Mouse (Mus musculus) midbrain, postnatal 0 days (tissue): ENCODE measurements at regions not wholly inside any gene's neighbourhood (a gene's known extent, or its start where the extent isn't known, plus 50 kb on each side); places are given as distances from the start of the nearest gene placed in this dataset.
A peak's percentile ranks its signal among the peaks of the same experiment; 100 is the strongest.

Experiments used
- ATAC-seq: fragments of 200-750 bp; cut with Nextera tagmentation; 2 replicates; pipeline ENCODE4 v1.8.0; 2017; ENCODE audit warnings: moderate number of reproducible peaks, mild to moderate bottlenecking, moderate TSS enrichment, moderate library complexity; ENCODE audit not compliant: low FRiP score
- DNase-seq: peaks from one replicate; pipeline ENCODE4 v3.0.0-alpha.2; 2015; ENCODE audit warnings: low spot score
- H3K27ac ChIP-seq: fragments of 300-500 bp; sonication (generic); 2 replicates; pipeline ENCODE4 v1.5.1; 2014; ENCODE audit warnings: low read depth, mild to moderate bottlenecking, low read length, mixed read lengths
- H3K27me3 ChIP-seq: fragments of 300-500 bp; sonication (generic); 2 replicates; pipeline ENCODE4 v1.6.1; 2014; ENCODE audit warnings: low read length, control low read depth, mixed read lengths; ENCODE audit not compliant: insufficient read depth
- H3K36me3 ChIP-seq: fragments of 300-500 bp; sonication (generic); 2 replicates; pipeline ENCODE4 v1.6.1; 2014; ENCODE audit warnings: low read length, control low read depth, mixed read lengths; ENCODE audit not compliant: insufficient read depth
- H3K4me1 ChIP-seq: fragments of 300-500 bp; sonication (generic); 2 replicates; pipeline ENCODE4 v1.6.1; 2014; ENCODE audit warnings: mild to moderate bottlenecking, control low read depth, antibody characterized with exemption, low read length, mixed read lengths; ENCODE audit not compliant: insufficient read depth
- H3K4me2 ChIP-seq: fragments of 300-500 bp; sonication (generic); 2 replicates; pipeline ENCODE4 v1.6.1; 2014; ENCODE audit warnings: low read depth, mild to moderate bottlenecking, low read length, mixed read lengths; ENCODE audit not compliant: poor library complexity, severe bottlenecking
- H3K4me3 ChIP-seq: fragments of 300-500 bp; sonication (generic); 2 replicates; pipeline ENCODE4 v1.5.1; 2014; ENCODE audit warnings: low read depth, mild to moderate bottlenecking, low read length, moderate library complexity
- H3K9ac ChIP-seq: fragments of 300-500 bp; sonication (generic); replicated peaks from 2 replicates; pipeline ENCODE4 v1.6.1; 2014; ENCODE audit warnings: mild to moderate bottlenecking, low read length, moderate library complexity, mixed read lengths; ENCODE audit not compliant: poor library complexity, severe bottlenecking
- H3K9me3 ChIP-seq: fragments of 300-500 bp; sonication (generic); 2 replicates; pipeline ENCODE4 v1.6.1; 2016; ENCODE audit warnings: low read length, control low read depth
- CTCF ChIP-seq: IDR thresholded peaks from 2 replicates; pipeline ENCODE4 v1.5.1; 2016; ENCODE audit warnings: antibody characterized with exemption, mild to moderate bottlenecking
- WGBS: fragments of 180-500 bp; shearing (Covaris S2); extraction: QIAGEN DNeasy Blood & Tissue Kit; methylation state at CpG from one replicate; pipeline ENCODE4 v1.1.7; 2014; 5-methylcytosine and 5-hydroxymethylcytosine counted together

- TF ChIP-seq CTCF, result no peak
- Histone ChIP-seq H3K9me3 (no peaks in the 10 kb centered on the region), H3K36me3 (no peaks in the 10 kb centered on the region), H3K27ac (no peak overlapping the region), H3K9ac (no peak overlapping the region), H3K27me3 (no peaks in the 10 kb centered on the region), H3K4me2 (no peak overlapping the region), H3K4me3 (no peak overlapping the region), H3K4me1 (no peaks in the 10 kb centered on the region)
- no peak for ATAC-seq
- 97% methylated on average over 1 of the region's 1 CpGs for WGBS
- DNase-seq, result no peak
Measured at GRCm38 (mm10) chr11:19179290-19179689, 160.5 kb upstream of the Meis1 start.

- Histone ChIP-seq H3K9me3 (no peaks in the 10 kb centered on the region), H3K27me3 (no peaks in the 10 kb centered on the region), H3K4me1 (no peaks in the 10 kb centered on the region), H3K36me3 (no peaks in the 10 kb centered on the region), H3K9ac (no peak overlapping the region), H3K4me3 (no peak overlapping the region), H3K27ac (no peak overlapping the region), H3K4me2 (no peak overlapping the region)
- ATAC-seq (no peak), DNase-seq (no peak)
- WGBS, result 74% methylated on average over 2 of the region's 2 CpGs
- no peak for TF ChIP-seq CTCF
Measured at GRCm38 (mm10) chr11:19189778-19190177, 171.0 kb upstream of the Meis1 start.

- no peaks in the 10 kb centered on the region for H3K9me3 ChIP-seq
- ATAC-seq (no peak), DNase-seq (no peak)
- no peak overlapping the region for H3K27ac ChIP-seq
- H3K27me3 ChIP-seq, result no peaks in the 10 kb centered on the region
- no peak for TF ChIP-seq CTCF
- 83% methylated on average over 1 of the region's 1 CpGs for WGBS
- H3K9ac ChIP-seq, result no peak overlapping the region
- H3K4me1 ChIP-seq, result no peaks in the 10 kb centered on the region
- H3K4me3 ChIP-seq, result no peak overlapping the region
- H3K4me2 ChIP-seq, result no peak overlapping the region
- no peaks in the 10 kb centered on the region for H3K36me3 ChIP-seq
Measured at GRCm38 (mm10) chr11:19194464-19194863, 175.7 kb upstream of the Meis1 start.

GRCm38 (mm10) chr11:19197790-19198189 is 179.0 kb upstream of the Meis1 start:
- Histone ChIP-seq H3K27ac (no peak overlapping the region), H3K27me3 (no peaks in the 10 kb centered on the region), H3K36me3 (no peaks in the 10 kb centered on the region), H3K9me3 (no peaks in the 10 kb centered on the region), H3K4me2 (no peak overlapping the region), H3K4me1 (no peaks in the 10 kb centered on the region), H3K4me3 (no peak overlapping the region), H3K9ac (no peak overlapping the region)
- ATAC-seq (no peak), DNase-seq (no peak)
- 73% methylated on average over 1 of the region's 1 CpGs for WGBS
- TF ChIP-seq CTCF, result no peak

GRCm38 (mm10) chr11:19202602-19203517 is 184.1 kb upstream of the Meis1 start:
- 38% methylated on average over 8 of the region's 8 CpGs for WGBS
- ATAC-seq (no peak), DNase-seq (peak; percentile 31)
- H3K4me1 ChIP-seq, result 0 out of 2 replicates have a peak, but pooled peaks cover 3% of the 10 kb centered on the region
- no peaks in the 10 kb centered on the region for H3K27me3 ChIP-seq
- no peak overlapping the region for H3K4me2 ChIP-seq
- H3K4me3 ChIP-seq, result no peak overlapping the region
- no peak overlapping the region for H3K27ac ChIP-seq
- no peaks in the 10 kb centered on the region for H3K9me3 ChIP-seq
- H3K9ac ChIP-seq, result no peak overlapping the region
- no peaks in the 10 kb centered on the region for H3K36me3 ChIP-seq
- no peak for TF ChIP-seq CTCF

- H3K4me2 ChIP-seq, result no peak overlapping the region
- no peak overlapping the region for H3K4me3 ChIP-seq
- ATAC-seq, result no peak
- TF ChIP-seq CTCF, result no peak
- H3K9ac ChIP-seq, result no peak overlapping the region
- H3K27me3 ChIP-seq, result no peaks in the 10 kb centered on the region
- 0 out of 2 replicates have a peak, but pooled peaks cover 3% of the 10 kb centered on the region for H3K4me1 ChIP-seq
- no peak for DNase-seq
- 58% methylated on average over 4 of the region's 4 CpGs for WGBS
- H3K27ac ChIP-seq, result no peak overlapping the region
- H3K36me3 ChIP-seq, result no peaks in the 10 kb centered on the region
- H3K9me3 ChIP-seq, result no peaks in the 10 kb centered on the region
Measured at GRCm38 (mm10) chr11:19203518-19203900, 184.7 kb upstream of the Meis1 start.
